ENCODE assay signal across 8 mouse cellular contexts in the genomic region with DNA sequence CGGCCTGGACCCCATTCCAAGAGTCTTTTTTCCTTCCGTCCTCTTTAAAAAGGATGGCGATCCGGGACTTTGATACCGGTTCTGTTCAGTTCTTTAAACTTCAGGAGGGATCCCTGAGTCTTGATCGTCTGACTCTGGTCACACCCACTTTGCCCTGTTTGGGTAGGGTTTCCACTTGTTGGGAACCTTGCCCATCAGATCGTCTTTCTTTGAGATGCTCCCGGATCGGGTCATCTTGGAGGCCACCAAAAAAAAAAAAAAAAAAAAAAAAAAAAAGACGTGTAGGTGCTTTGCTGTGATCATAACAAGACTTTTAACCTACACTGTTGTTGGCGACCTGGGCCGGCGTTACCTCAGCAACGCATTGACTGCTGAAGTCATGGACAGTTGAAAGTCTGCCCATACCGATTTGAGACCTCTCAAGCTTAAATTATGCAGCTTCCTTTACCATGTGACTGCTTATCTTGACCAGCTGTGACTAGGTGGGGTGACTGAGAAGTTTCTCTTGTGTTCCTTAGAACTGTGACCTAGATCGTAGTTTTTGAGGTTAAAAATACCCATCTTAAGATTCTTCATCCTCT. TPM values are rescaled to one million over a fixed set of nuclear protein-coding genes. Genes with fewer than 3 reads are reported as not detected.
DNase-seq lines count a peak whose midpoint lies in the region; ATAC-seq and TF ChIP-seq lines count a peak whose summit lies in the region.

No protein-coding gene starts in this region.

- peaks cover 14% of the 10 kb centered on the region; the same call in 1 of the 2 replicates for H3K79me2 ChIP-seq in liver, adult 2 months (ENCODE audit: control insufficient read depth, insufficient read depth, low read length)

- no peaks in the 10 kb centered on the region for H3K27me3 ChIP-seq in thymus, adult 2 months (ENCODE audit: control insufficient read depth, insufficient read depth, low read length)
- H3K27me3 ChIP-seq in hindbrain, embryonic 11.5 days (ENCODE audit: control insufficient read depth, insufficient read depth, low read length) = no peaks in the 10 kb centered on the region
- H3K27me3 ChIP-seq in liver, adult 2 months (ENCODE audit: control insufficient read depth, insufficient read depth, low read length) = no peaks in the 10 kb centered on the region

- H3K4me1 ChIP-seq in thymus, adult 2 months (replicated peaks; ENCODE audit: control insufficient read depth, insufficient read depth, low read length) = peaks cover 7% of the 10 kb centered on the region
- peaks cover 2% of the 10 kb centered on the region; the same call in 1 of the 2 replicates for H3K4me1 ChIP-seq in hindbrain, embryonic 11.5 days (replicated peaks; ENCODE audit: control insufficient read depth, insufficient read depth, low read length)
- H3K4me1 ChIP-seq in liver, adult 2 months (ENCODE audit: control insufficient read depth, insufficient read depth, low read length) = peaks cover 5% of the 10 kb centered on the region; the same call in 1 of the 2 replicates

- ATAC-seq in hindbrain, embryonic 11.5 days (ENCODE audit: low FRiP score) = peak; percentile 58; the same call in 1 of the 2 replicates

- H3K27ac ChIP-seq in thymus, adult 2 months (ENCODE audit: control insufficient read depth, insufficient read depth, low read length) = peak overlapping the region; percentile 77
- H3K27ac ChIP-seq in hindbrain, embryonic 11.5 days (ENCODE audit: low read depth, low read length) = peak overlapping the region; percentile 76; the same call in 1 of the 2 replicates
- peak overlapping the region; percentile 84 for H3K27ac ChIP-seq in liver, adult 2 months (replicated peaks; ENCODE audit: insufficient read depth, low read depth, low read length)

- DNase-seq in thymus, adult 2 months = no peak
- DNase-seq in thymus, postnatal 10 days (ENCODE audit: low spot score in 2 of 2) = no peak
- DNase-seq in embryo, embryonic 11 days = peak; percentile 32
- no peak for DNase-seq in hindbrain, embryonic 11.5 days (ENCODE audit: low spot score)
- DNase-seq in liver, adult 2 months (ENCODE audit: extremely low read depth, low read depth, low spot score) = peak; percentile 64
- peak; percentile 53 for DNase-seq in naive thymus-derived CD4-positive, alpha-beta T cell, adult 2 months (ENCODE audit: low read depth)
- no peak for DNase-seq in urinary bladder, postnatal 10 days (ENCODE audit: low spot score)
- DNase-seq in layer of hippocampus, adult 9-11 months = no peak

- TF ChIP-seq CTCF in thymus, adult 2 months (IDR thresholded peaks at IDR 0.05; ENCODE audit: borderline replicate concordance, control insufficient read depth, extremely low read depth, insufficient read depth, low read length, poor library complexity) = no peak
- TF ChIP-seq CTCF in liver, adult 2 months (IDR thresholded peaks at IDR 0.05; ENCODE audit: low read depth, low read length) = no peak

- peak overlapping the region; percentile 74 for H3K4me2 ChIP-seq in hindbrain, embryonic 11.5 days (replicated peaks; ENCODE audit: low read depth, low read length)

- peak overlapping the region; percentile 82 for H3K9ac ChIP-seq in hindbrain, embryonic 11.5 days (ENCODE audit: low read depth, low read length)
- peak overlapping the region; percentile 100 for H3K9ac ChIP-seq in liver, adult 2 months (ENCODE audit: low read depth, low read length)

- peak overlapping the region; percentile 78 for H3K4me3 ChIP-seq in thymus, adult 2 months (ENCODE audit: control insufficient read depth, insufficient read depth, low read length)
- peak overlapping the region; percentile 84 for H3K4me3 ChIP-seq in hindbrain, embryonic 11.5 days (ENCODE audit: low read depth, low read length)
- H3K4me3 ChIP-seq in liver, adult 2 months (ENCODE audit: insufficient read depth, low read depth, low read length) = peak overlapping the region; percentile 93

- 4% methylated on average over 16 of the region's 16 CpGs for WGBS in thymus, adult 2 months
- WGBS in hindbrain, embryonic 11.5 days = 12% methylated on average over 16 of the region's 16 CpGs
- 3% methylated on average over 16 of the region's 16 CpGs for WGBS in liver, adult 2 months

- no peaks in the 10 kb centered on the region for H3K36me3 ChIP-seq in thymus, adult 2 months (ENCODE audit: control insufficient read depth, insufficient read depth, low read length)
- H3K36me3 ChIP-seq in hindbrain, embryonic 11.5 days (ENCODE audit: control insufficient read depth, insufficient read depth, low read length) = no peaks in the 10 kb centered on the region
- H3K36me3 ChIP-seq in liver, adult 2 months (ENCODE audit: control insufficient read depth, insufficient read depth, low read length) = no peaks in the 10 kb centered on the region

- no peak for TF ChIP-seq POLR2A in thymus, adult 2 months (IDR thresholded peaks at IDR 0.05; ENCODE audit: control insufficient read depth, extremely low read depth, insufficient read depth, low read length, poor library complexity)
- TF ChIP-seq POLR2A in liver, adult 2 months (IDR thresholded peaks at IDR 0.05; ENCODE audit: extremely low read depth, insufficient read depth, low read length) = no peak

- H3K9me3 ChIP-seq in hindbrain, embryonic 11.5 days (ENCODE audit: control insufficient read depth, low read length) = no peaks in the 10 kb centered on the region

RNA-seq across cellular contexts. Expression of a gene that starts 0.8 kb away (rescaled TPM):
- polyA plus RNA-seq in thymus, adult 2 months (2012; rRNA removed) = 78.0 and 79.8 TPM in 2 replicates
- 61.2 and 69.5 TPM in 2 replicates for polyA plus RNA-seq in hindbrain, embryonic 11.5 days (2014; fragmentation: Nextera tagmentation; extraction: Ambion mirVana)
- 11.8 and 14.4 TPM in 2 replicates for total RNA-seq in liver, adult 2 months (2014; rRNA removed)
- 13.0 and 15.0 TPM in 2 replicates for polyA plus RNA-seq in liver, adult 2 months (2012; rRNA removed)

RNA-seq across cellular contexts. Expression of a gene that starts 12.1 kb away (rescaled TPM):
- polyA plus RNA-seq in thymus, adult 2 months (2012; rRNA removed) = 46.5 and 52.2 TPM in 2 replicates
- polyA plus RNA-seq in hindbrain, embryonic 11.5 days (2014; fragmentation: Nextera tagmentation; extraction: Ambion mirVana) = 78.9 and 80.3 TPM in 2 replicates
- total RNA-seq in liver, adult 2 months (2014; rRNA removed) = 2.4 and 2.8 TPM in 2 replicates
- polyA plus RNA-seq in liver, adult 2 months (2012; rRNA removed) = 11.2 and 14.3 TPM in 2 replicates

RNA-seq across cellular contexts. Expression of a gene that starts 33.9 kb away (rescaled TPM):
- 6.7 and 12.8 TPM in 2 replicates for polyA plus RNA-seq in thymus, adult 2 months (2012; rRNA removed)
- 5.5 and 7.7 TPM in 2 replicates for polyA plus RNA-seq in hindbrain, embryonic 11.5 days (2014; fragmentation: Nextera tagmentation; extraction: Ambion mirVana)
- total RNA-seq in liver, adult 2 months (2014; rRNA removed) = 20.0 and 20.6 TPM in 2 replicates
- polyA plus RNA-seq in liver, adult 2 months (2012; rRNA removed) = 12.6 and 13.8 TPM in 2 replicates

Comparison
In these comparisons a context has a peak if more than half of its experiments do, and no peak if none do; other contexts are left out.
1. DNase-seq: peak in embryo, embryonic 11 days (single experiment), liver, adult 2 months (single experiment) and naive thymus-derived CD4-positive, alpha-beta T cell, adult 2 months (single experiment); none in thymus, adult 2 months (single experiment), thymus, postnatal 10 days (0 of 2), hindbrain, embryonic 11.5 days (single experiment), urinary bladder, postnatal 10 days (single experiment) and layer of hippocampus, adult 9-11 months (single experiment).
2. Peak in every context shown above with its lines, with median percentiles within 50 percentile points of each other: H3K27ac ChIP-seq and H3K4me3 ChIP-seq.